8 mouse cellular contexts compared by ENCODE assay signal in the genomic region with DNA sequence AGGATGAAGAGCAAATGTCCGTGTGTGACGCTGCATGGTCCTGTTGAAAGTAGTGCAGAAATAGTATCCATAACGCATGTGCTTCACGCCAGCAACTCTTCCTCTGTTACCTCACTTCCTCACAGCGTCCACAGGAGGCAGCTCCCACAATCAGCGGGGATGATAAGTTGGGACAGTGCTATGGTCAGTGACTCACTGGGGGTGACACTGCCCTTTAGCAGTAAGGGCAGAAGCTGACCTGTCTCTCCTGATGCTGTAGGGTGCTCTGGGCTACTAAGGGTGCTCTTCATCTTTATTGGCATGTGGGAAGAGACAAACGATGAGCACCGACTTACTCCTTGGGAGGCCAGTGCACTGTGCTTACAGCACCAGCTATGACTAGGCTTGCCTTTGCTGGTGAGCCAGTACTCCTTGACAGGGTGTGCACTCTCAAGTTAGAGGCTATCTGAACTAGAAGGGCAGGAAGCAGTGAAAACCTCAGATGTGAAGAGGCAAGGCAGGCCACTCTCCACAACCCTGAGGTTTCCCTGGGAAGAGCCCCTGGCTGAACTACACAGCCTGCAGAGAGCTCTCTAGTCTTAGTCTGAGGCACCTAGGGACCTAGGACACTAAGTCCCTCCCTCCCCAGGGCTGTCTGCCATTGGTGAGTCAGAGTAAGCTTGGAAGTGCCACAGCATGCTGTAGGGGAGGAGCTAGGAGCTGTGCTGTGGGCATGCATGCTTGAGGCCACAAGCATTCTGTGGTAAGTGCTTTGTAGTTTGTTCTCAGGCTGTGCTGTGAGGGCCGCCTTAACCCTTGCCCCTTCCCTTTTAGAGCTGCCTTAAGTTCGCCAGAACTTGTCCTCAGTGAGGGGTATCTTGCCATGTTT. TPM values are rescaled to one million over a fixed set of nuclear protein-coding genes. Genes with fewer than 3 reads are reported as not detected.
A peak's percentile ranks its signal among the peaks of the same experiment; 100 is the strongest.
DNase-seq lines count a peak whose midpoint lies in the region; ATAC-seq lines count a peak whose summit lies in the region.
"Had no signal": no experiment of that assay in that cellular context is flagged by ENCODE, and none has a peak within 500 bp of the region (broad histone marks: within the 10 kb centered on the region; RNA-seq: fewer than 3 reads in every experiment).

No protein-coding gene starts in this region.

- no peaks in the 10 kb centered on the region for H3K4me1 ChIP-seq in neural tube, embryonic 13.5 days (replicated peaks)
- no peaks in the 10 kb centered on the region for H3K4me1 ChIP-seq in neural tube, embryonic 15.5 days
- no peaks in the 10 kb centered on the region for H3K4me1 ChIP-seq in hindbrain, embryonic 16.5 days (ENCODE audit: control insufficient read depth, insufficient read depth, low read depth, low read length)

- no peak overlapping the region for H3K27ac ChIP-seq in neural tube, embryonic 13.5 days (replicated peaks)
- no peak overlapping the region for H3K27ac ChIP-seq in neural tube, embryonic 15.5 days (replicated peaks)
- no peak overlapping the region for H3K27ac ChIP-seq in hindbrain, embryonic 16.5 days (ENCODE audit: low read depth, low read length)
- H3K27ac ChIP-seq: heart, adult 2 months had no signal

- H3K4me3 ChIP-seq in neural tube, embryonic 13.5 days, result no peak overlapping the region
- no peak overlapping the region for H3K4me3 ChIP-seq in neural tube, embryonic 15.5 days (replicated peaks)
- no peak overlapping the region for H3K4me3 ChIP-seq in hindbrain, embryonic 16.5 days (ENCODE audit: low read length)
- H3K4me3 ChIP-seq: heart, adult 2 months had no signal

- H3K4me2 ChIP-seq in neural tube, embryonic 13.5 days, result no peak overlapping the region
- no peak overlapping the region for H3K4me2 ChIP-seq in neural tube, embryonic 15.5 days
- no peak overlapping the region for H3K4me2 ChIP-seq in hindbrain, embryonic 16.5 days (ENCODE audit: low read length)

- DNase-seq in c-Kit-positive CD71-negative TER-119-negative erythroid progenitor cells, embryonic 14.5 days (ENCODE audit: low read depth), result peak; percentile 32
- DNase-seq in lung, postnatal 25 days (ENCODE audit: low spot score), result peak; percentile 84
- no peak for DNase-seq in spleen, postnatal 14 days (ENCODE audit: low spot score in 2 of 2)
- DNase-seq in layer of hippocampus, adult 8-10 months (ENCODE audit: low spot score in 2 of 2), result no peak

- H3K9me3 ChIP-seq in neural tube, embryonic 13.5 days, result no peaks in the 10 kb centered on the region
- H3K9me3 ChIP-seq in neural tube, embryonic 15.5 days (replicated peaks), result no peaks in the 10 kb centered on the region
- no peaks in the 10 kb centered on the region for H3K9me3 ChIP-seq in hindbrain, embryonic 16.5 days (ENCODE audit: control insufficient read depth, low read length)

- no peak overlapping the region for H3K9ac ChIP-seq in neural tube, embryonic 13.5 days
- H3K9ac ChIP-seq in neural tube, embryonic 15.5 days (replicated peaks), result no peak overlapping the region
- no peak overlapping the region for H3K9ac ChIP-seq in hindbrain, embryonic 16.5 days (ENCODE audit: low read depth, low read length)

- H3K27me3 ChIP-seq in neural tube, embryonic 13.5 days, result no peaks in the 10 kb centered on the region
- no peaks in the 10 kb centered on the region for H3K27me3 ChIP-seq in neural tube, embryonic 15.5 days (replicated peaks)
- no peaks in the 10 kb centered on the region for H3K27me3 ChIP-seq in hindbrain, embryonic 16.5 days (replicated peaks; ENCODE audit: control insufficient read depth, insufficient read depth, low read length)

- WGBS in neural tube, embryonic 13.5 days, result 66% methylated on average over 10 of the region's 10 CpGs
- 73% methylated on average over 10 of the region's 10 CpGs for WGBS in neural tube, embryonic 15.5 days
- WGBS in hindbrain, embryonic 16.5 days, result 68% methylated on average over 10 of the region's 10 CpGs

- ATAC-seq in neural tube, embryonic 13.5 days (ENCODE audit: low read depth), result peak; percentile 15; the same call in 1 of the 2 replicates
- no peak; the same call in 1 of the 2 replicates for ATAC-seq in neural tube, embryonic 15.5 days (ENCODE audit: low FRiP score)
- ATAC-seq in hindbrain, embryonic 16.5 days, result peak; percentile 66

- peaks cover 38% of the 10 kb centered on the region for H3K36me3 ChIP-seq in neural tube, embryonic 13.5 days
- peaks cover 33% of the 10 kb centered on the region for H3K36me3 ChIP-seq in neural tube, embryonic 15.5 days
- peaks cover 9% of the 10 kb centered on the region for H3K36me3 ChIP-seq in hindbrain, embryonic 16.5 days (ENCODE audit: control insufficient read depth, insufficient read depth, low read length)

RNA-seq across cellular contexts. Expression of gene Myo5c, which starts 10.2 kb away (rescaled TPM):
- polyA plus RNA-seq in neural tube, embryonic 13.5 days (2015; fragmentation: Nextera tagmentation; extraction: Ambion mirVana), result 0.45 TPM in 2 replicates
- 0.33 and 0.97 TPM in 2 replicates for polyA plus RNA-seq in neural tube, embryonic 15.5 days (2015; fragmentation: Nextera tagmentation; extraction: Ambion mirVana)
- 0.41 and 0.51 TPM in 2 replicates for polyA plus RNA-seq in hindbrain, embryonic 16.5 days (2015; fragmentation: Nextera tagmentation; extraction: Ambion mirVana)
- total RNA-seq in layer of hippocampus, adult 8-10 months (2022), result 1 to 10 TPM; 1.7 to 2.1 (median 1.9) TPM

Comparison
In these comparisons a context has a peak if more than half of its experiments do, and no peak if none do; other contexts are left out.
1. DNase-seq: peak in c-Kit-positive CD71-negative TER-119-negative erythroid progenitor cells, embryonic 14.5 days (single experiment) and lung, postnatal 25 days (single experiment); none in spleen, postnatal 14 days (0 of 2) and layer of hippocampus, adult 8-10 months (0 of 2).